Mouse (Mus musculus) layer of hippocampus, postnatal 25 days (tissue): ENCODE results near the gene Dvl2. TPM values are rescaled to one million over a fixed set of nuclear protein-coding genes. Genes with fewer than 3 reads are reported as not detected.
A peak's percentile ranks its signal among the peaks of the same experiment; 100 is the strongest.

Experiments
- DNase-seq, 2 experiments: peaks; one replicate each; pipeline ENCODE4 v3.0.0; 2022; ENCODE audit warnings: mixed read lengths in 2 of 2, low spot score in 1 of 2; ENCODE audit errors: extremely low spot score in 1 of 2
- total RNA-seq, 2 experiments: library from RNA; stranded (reverse); gene quantifications; 2 replicates each; pipeline ENCODE4 v1.2.3; 2021

Gene Dvl2
- total RNA-seq, 2 experiments from 2014 or later = 31.2 to 37.8 TPM

DNA sequence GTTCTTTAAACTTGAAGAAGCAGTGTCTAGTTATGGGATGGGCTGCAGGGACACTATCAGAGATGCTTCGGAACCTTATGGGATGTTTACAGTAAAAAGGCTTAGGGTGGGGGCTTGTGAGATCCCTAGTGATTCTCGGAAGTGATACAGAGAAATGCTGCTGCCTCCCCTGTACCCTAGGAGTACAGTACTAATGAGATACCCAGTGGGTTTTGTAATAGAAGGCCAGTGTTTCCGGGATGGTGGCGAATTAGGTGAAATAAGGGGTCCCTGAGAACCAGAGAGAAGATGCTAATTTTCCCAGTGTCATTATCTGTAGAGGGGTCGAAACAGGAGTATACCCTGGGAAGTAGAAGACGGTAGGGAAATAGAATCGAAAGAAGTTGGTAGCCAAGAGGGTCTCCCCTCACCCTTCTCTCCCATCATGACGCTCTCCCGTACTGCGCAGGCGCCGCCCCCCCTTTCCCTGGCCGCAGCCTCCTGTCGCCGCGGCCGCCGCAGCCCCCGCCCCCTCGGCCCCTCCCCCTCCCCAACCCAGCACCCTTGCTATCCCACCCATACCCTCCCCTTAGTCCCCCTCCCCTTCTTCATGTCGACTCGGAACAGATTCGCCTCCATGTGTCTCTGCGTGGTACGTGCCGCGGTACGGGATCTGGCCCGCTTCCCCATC is 23.2 kb downstream of the Dvl2 start:
- peak in 1 of 2 experiments; percentile 51 for DNase-seq

DNA sequence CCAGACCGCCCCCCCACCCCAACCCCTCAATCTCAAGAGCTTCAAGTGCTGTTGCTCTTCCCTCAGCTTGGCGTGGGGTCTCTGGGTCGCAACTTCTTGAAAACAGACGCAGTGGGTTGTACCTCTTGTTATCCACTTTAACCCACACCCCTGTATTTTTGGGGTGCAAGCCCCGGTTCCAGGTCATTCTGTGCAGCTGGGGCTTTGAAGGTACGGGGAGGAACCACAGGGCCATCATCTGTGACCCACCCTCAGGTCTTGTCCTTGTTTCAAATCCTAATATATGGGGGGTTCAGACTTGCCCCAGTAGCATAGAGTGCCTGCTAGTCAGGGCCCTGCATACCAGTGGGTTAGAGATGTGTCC is 23.7 kb downstream of the Dvl2 start:
- DNase-seq = no peak

DNA sequence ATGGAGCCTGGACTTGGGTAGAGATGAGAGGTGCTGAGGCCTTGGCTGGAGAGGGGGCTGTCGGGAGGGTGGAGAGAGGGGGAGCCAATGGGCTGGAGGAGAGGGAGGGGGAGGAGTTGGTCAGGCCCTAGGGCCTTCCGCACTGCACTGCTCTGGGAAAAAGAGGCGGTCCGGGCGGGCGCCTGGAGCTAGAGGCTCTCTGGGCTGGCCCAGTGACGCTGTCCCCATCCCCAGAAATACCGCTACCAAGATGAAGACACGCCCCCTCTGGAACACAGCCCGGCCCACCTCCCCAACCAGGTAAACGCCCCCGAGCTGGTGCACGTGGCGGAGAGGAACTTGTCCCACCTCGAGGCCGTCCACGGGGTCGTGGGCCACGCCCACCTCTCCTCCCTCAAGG is 26.3 kb downstream of the Dvl2 start:
- DNase-seq = no peak

DNA sequence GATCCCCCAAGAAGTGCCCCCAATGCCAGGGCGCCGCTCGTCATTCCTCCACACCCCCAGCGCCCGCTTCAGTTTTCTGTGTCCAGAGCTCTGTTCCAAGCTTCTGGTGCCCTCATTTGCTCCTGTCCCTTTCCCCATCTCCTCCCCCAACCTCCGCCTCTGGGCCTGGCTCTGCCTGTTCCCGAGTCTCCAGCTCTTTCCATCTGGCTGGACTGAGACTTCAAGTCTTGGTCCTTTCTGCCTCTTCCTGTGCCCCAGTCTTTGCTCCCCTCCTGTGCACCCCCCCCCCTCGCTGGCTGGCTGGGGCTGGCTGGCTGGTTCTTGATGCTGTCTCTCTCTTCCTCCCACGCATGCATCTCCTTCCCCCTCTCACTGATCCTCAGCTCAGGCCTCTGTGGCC is 27.0 kb downstream of the Dvl2 start:
- no peak for DNase-seq

DNA sequence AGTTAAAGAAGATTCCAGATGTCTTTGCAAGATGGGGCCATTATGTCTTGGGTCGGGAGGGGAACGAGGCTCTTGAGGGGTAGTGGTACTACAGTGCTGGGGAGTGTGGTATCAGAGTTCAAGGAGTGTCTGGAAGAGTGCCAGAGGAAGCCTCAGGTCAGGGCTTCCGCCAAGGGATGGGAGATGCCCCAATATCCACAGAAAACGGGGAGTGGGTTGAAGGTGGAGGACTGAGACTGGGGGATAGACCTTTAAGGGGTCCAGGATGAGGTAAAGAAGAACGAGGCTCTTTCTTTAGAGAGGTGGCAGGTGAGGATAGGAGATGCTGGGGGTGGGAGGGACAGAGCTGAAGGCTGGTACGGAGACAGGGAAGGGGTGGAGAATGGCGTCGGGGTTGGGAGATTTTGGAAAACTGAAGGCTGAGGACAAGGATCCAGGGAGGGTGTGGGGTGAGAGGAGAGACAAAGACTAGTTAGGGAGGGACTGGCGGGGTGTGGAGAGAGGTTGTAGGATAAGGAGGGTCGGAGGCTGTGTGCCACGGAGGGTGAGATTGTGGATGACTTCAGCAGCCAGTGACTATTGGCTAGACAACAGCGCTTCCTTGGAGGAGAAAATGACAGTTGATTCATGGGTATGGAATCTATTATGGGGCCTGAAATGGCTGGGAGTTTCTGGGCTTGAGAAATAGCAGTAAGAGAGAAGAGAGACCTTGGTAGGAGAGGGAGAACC is 28.2 kb downstream of the Dvl2 start:
- no peak for DNase-seq

DNA sequence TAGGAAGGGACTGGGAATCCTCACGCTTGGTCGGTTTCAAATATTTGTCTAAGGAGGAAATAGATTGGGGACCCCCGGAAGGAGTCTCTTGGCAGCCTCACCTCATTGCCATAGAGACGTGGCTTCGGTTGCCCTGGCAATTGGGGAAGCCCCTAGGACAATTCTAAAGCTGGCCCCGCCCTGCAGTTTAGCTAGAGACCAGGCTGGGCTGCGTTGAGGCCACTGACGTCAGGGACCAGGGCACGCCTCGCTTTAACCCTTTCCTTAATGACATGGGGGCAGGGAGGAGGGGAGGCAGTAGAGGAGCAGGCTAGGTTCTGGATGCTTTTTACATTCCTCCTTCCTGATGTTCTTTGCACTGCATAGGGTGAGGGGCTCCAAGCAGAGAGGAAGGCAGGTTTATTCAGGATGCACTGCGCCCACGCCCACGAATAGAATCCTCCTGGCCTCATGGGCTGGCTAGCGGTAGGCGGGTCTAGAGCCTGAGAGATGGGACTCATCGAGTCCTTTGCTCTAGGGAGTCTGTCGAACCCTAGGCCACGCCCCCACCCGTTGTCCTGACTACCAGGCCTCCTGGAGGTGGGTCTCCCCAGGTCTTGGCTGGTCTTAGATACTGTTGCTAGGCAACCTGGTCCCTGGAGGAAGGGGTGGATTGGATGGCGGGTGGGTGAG is 28.9 kb downstream of the Dvl2 start:
- peak; percentile 57 to 67 for DNase-seq

DNA sequence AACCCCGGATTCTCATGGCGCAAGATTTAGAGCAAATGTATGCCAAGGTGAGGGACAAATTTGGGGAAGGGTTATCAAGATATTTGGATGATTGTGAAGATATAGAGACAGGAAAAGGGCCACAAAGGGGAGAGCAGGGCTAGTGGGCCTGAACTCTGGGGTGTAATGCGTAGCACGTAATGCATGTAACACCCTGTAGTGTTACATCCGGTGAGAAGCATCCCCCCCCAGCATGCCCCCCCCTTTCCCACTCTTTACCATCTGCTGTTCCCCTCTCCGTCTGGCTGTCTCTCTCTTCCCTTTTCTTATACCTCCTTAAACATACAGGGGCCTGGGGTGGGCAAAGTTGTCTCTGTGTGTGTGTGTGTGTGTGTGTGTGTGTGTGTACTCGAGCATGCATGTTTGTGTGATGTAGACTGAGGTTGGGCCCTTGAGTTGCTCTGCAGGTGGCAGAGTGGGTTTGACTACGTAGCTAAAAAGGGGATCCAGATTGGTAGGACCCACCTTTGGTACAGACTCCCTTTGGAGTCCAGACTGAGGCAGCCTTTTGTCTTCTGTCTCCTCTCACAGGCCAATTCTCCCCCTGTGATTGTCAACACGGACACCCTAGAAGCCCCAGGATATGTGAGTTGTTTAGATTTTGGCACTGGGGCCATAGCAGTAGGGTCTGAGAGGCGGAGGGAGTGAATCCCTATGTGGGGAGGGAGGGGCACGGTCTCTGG is 29.6 kb downstream of the Dvl2 start:
- DNase-seq = no peak

DNA sequence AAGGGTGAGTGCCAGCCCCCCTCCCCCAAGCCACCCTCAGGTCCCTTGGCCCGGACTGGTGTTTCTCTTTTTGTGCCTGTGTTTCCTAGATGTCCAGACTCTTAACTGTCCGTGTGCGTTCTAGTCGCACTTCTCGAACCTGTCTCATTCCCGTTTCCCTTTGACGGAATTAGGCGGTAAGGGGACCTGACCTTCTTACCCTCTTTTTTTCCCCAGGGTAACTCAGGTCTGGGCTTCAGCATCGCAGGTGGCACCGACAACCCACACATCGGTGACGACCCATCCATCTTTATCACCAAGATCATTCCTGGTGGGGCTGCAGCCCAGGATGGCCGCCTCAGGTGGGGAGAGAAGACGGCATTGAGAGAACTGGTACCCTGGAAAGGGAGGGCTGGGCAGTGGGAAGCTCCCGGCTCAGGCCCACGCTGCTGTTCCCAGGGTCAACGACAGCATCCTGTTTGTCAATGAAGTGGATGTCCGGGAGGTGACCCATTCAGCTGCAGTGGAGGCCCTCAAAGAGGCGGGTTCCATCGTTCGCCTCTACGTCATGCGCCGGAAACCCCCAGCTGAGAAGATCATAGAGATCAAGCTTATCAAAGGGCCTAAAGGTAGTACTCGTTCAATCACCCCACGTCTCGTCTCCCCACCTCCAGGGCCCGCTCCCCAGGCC is 30.4 kb downstream of the Dvl2 start:
- no peak for DNase-seq

DNA sequence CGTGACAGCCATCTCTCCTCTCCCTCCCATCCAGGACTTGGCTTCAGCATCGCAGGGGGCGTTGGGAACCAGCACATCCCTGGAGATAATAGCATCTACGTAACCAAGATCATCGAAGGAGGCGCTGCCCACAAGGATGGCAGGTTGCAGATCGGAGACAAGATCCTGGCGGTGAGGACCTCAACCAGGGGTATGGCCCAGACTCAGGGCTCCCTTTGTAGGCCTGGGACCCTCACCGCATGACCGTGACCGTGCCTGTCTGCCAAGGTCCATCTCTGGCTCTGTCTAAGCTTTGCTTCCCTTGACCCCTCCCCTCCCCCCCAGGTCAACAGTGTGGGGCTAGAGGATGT is 30.9 kb downstream of the Dvl2 start:
- no peak for DNase-seq

DNA sequence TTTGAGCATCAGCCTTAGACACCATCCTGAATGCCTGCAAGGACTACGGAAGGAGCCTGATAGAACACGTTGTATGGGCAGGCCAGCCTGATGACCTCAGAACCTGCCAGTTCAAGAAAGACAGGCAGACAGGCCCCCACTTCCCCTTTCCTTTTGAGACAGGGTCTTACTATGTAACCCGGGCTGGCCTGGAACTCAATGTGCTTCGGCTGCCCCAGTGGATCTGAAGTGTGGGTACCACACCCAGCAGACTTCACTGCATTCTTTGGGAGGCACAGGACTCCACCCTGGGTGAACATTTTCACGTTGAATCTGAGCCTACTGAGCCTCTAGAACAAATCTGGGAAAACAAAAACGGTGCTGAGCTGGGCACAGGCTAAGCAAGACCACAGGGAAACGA is 37.8 kb downstream of the Dvl2 start:
- DNase-seq = no peak

DNA sequence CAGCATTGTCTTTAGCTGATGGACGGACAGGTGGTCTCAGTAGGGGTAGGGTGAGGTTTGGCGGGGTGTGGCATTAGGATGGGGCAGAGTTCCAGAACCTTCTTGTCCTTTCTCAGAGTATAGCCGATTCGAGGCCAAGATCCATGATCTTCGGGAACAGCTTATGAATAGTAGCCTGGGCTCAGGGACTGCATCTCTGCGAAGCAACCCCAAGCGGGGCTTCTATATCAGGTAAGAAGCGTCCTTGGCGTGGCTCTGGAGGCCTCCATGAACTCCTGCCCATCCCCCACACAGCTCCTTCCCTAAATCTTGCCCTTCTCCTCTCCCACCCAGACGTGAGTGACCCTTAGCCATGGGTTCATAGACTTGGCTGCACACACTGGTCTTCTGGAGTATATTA is 39.2 kb downstream of the Dvl2 start:
- DNase-seq = no peak

DNA sequence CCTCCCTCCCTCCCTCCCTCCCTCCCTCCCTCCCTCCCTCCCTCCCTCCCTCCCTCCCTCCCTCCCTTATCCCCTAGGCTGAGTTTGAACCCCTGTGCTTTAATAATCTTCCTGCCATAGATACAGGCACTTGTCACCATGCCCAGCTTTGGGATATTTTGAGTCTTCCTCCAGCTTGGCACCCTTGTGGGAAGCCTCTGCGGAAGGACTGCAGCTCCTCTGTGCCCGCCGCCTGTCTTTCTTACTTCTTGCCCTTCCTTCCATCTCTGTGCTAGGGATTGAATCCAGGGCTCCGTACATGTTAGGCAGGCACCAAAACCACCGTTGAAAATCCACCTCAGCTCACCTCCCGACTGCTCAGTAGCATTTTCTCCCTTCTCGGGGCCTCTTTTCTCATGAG is 39.8 kb downstream of the Dvl2 start:
- no peak for DNase-seq

DNA sequence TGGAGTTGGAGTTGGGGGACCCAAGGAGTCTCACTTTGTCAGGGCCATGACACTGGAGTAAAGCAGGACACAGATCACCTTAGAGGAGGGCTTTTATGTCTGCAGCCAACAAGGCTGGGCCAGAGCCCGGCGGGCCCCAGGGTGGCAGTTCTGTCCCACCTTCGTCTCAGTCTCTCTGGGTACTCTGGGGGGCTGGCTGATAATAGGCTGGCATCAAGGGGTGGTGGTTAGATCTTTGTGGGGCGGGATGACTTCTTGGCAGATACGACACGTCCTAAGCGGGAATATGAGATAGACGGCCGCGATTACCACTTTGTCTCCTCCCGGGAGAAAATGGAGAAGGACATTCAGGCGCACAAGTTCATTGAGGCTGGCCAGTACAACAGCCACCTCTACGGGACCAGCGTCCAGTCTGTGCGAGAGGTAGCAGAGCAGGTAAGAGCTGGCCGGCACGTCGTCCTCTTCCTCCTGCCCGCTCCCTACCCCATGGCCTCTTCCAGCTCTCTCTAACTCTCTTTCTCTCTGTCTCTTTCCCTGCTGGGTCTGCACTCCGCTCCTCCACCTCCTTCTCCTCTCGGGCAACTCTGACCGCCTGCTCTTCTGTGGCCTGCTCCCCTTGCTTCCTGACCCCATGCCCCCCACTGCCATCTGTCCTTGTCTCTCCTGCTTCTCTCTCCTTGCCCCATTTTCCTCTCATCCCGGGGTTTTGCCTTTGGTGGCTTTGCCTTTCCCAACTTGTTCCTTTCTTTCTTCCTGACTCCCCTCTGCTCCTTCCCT is 42.1 kb downstream of the Dvl2 start:
- DNase-seq = no peak

DNA sequence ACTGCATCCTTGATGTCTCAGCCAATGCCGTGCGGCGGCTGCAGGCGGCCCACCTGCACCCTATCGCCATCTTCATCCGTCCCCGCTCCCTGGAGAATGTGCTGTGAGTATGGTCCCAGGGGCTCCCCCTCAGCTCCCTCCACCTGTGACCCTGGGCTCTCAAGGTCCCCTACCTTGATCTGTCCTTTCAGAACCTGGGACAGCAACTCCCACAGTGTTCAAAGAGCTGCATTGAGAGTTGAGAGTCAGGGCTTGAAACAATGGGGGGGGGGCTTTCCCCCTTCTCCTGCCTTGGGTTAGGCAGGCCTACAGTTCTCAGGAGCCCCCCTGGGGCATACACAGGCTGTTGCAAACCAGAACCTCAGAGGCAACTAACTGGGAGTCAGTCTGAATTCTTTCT is 43.3 kb downstream of the Dvl2 start:
- no peak for DNase-seq

DNA sequence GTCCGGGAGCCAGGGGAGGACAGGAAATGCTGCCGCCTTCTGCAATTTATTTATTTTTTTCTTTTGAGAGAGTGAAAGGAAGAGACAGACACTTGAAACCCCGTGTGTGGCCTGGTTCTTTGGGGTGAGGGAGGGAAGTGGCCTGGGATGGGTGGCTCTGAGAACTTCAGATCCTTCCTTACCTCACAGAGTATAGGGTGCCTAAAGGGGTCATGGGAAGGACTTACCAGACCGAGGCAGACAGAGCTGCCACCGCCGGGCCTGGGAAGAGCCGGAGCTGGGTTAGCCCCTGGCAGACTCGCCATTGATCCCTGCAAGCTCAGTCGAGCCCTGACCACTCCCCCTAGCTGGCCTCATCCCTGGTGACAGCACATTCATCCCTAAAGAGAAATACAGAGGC is 45.0 kb downstream of the Dvl2 start:
- no peak for DNase-seq

DNA sequence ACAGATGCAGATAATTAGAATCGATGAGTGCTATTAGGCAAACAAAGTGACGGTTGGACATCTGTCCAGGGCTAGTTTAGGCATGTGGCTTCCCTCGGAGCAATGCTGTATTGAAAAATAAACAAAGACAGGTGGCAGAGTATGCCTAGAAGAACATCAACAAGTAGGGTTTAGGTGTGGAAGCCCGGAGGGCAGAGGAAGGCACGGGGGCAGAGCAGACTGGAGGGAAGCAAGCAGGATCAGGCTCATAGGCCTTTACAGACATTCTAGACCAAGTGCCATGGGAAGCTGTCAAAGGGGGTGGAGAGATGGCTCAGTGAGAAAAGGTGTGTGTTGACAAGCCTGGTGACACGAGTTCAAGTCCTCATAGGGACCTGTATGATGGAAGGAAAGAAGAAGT is 49.0 kb downstream of the Dvl2 start:
- DNase-seq = no peak

DNA sequence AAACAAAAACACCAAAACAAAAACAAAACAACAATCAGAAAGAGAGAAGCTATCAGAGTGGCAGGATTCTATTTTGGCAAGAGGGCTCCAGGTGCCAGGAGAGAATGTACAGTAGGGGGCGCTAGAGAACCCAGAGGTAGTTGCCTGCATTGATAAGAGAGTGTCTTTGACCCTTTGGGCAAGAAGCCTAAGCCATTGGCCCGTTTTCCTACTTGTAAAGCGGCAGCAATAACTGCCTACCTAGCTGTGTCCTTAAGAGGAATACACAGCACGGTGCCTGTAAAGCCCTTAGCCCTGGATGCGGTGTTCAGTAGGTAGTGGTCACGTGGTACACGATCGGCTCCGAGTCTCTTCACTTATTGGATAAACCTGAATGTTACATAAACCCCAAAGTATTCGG is 49.4 kb downstream of the Dvl2 start:
- DNase-seq = no peak

DNA sequence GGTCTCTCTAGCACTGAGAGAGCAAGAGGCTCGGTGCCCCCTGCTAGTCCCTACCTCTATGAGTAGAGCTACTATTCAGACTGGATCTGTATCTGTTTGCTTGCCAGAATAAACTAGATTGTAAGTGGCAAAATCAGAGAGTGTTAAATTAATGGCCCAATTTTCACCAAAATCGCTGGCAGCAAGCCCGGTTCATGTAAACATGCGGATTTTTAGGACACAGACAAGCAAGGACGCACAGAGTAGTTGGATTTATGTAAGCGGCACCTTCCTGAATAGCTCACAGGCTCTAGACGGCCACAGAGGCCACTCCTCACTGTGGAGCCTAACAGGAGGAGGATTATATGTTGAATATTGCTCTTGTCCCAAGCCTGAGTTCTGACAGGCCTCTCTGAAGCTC is 52.8 kb downstream of the Dvl2 start:
- DNase-seq = no peak

DNA sequence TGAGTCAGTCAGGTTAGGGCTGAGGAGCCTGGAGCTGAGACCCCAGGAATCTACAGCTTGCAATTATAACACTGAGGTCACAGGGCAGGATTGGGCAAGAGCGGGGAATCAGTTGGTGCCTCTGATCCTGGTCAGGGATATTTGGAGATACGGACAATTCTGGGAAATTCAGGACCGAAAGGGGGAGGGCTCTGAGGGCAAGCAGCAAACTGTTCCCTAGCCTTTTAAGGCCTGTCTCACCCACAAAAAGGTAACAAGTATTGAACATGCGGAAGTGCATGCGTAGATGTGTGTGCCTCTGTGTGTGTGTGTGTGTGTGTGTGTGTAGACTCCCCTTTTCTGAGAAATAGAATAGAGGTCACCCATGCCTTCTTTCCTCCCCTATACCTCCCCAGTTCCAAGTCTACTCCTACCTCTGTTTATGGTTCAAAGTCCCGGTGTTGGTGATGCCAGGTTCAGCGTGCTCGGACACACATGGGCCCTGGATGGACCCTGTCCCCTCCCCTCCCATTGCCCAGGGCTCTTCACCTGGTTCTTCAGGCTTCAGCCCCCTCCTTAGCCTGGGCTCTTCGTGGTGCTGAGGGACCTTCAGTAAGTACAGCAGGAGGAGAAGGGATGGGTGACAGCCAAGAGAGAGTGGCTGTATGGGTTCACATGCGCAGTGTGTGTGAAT is 53.6 kb downstream of the Dvl2 start, which contains the start of gene Asgr1:
Asgr1 (plus strand) TSS at position 188 of the 673 bp plus-strand sequence.
- no peak for DNase-seq
